Mouse (Mus musculus): ENCODE measurements around the gene Arsb. TPM values are rescaled to one million over a fixed set of nuclear protein-coding genes. Genes with fewer than 3 reads are reported as not detected.

Arsb gene
- polyA plus RNA-seq, 1 experiment: 9.2 TPM

DNA sequence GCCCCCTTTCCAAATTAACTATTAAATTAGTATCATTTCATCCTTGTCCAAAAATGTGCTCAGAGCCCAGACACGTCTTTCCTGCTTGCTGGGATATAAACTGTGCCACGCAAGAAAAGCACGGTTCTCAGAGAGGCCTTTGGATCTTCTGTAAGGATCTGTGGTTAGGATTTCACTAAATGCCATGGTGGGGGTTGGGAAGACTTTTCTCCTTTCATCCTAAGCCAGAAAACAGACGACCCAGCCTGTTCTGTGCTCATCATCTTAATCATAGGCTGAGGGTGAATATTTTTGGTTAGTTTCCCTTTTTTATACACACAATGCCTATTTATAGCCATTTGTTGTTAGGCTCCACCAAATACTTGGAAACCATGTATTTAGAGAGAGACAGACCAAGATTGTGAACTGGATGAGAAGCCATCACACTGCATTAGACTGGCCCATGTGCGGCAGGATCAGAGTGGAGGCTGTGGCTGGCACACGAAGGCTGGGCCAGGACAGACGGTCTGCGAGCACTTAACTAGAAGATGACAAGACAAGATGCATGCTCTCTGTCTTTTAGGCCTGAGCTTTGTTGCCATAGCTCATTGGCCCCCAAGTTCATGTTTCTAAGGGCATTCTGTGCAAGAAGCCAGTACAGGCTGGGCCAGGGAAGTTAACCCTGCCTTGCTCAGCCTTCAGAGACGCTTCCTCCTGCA lies 153.5 kb downstream of the Arsb start:
- no peak overlapping the region for H3K4me3 ChIP-seq (ENCODE audit: insufficient read depth, poor library complexity, severe bottlenecking)
- H3ac ChIP-seq (ENCODE audit: control insufficient read depth, insufficient read length, low read depth): no peak overlapping the region
- no peak for TF ChIP-seq CTCF (IDR thresholded peaks at IDR 0.05; ENCODE audit: control insufficient read depth, insufficient read depth, insufficient read length)
- no peaks in the 10 kb centered on the region for H3K79me3 ChIP-seq (ENCODE audit: low read depth)
- no peaks in the 10 kb centered on the region for H3K36me3 ChIP-seq (ENCODE audit: control insufficient read depth, insufficient read depth)
- H3K79me2 ChIP-seq (ENCODE audit: control insufficient read depth, insufficient read depth): no peaks in the 10 kb centered on the region
- no peaks in the 10 kb centered on the region for H3K27me3 ChIP-seq (ENCODE audit: control insufficient read depth, insufficient read depth, insufficient read length)

DNA sequence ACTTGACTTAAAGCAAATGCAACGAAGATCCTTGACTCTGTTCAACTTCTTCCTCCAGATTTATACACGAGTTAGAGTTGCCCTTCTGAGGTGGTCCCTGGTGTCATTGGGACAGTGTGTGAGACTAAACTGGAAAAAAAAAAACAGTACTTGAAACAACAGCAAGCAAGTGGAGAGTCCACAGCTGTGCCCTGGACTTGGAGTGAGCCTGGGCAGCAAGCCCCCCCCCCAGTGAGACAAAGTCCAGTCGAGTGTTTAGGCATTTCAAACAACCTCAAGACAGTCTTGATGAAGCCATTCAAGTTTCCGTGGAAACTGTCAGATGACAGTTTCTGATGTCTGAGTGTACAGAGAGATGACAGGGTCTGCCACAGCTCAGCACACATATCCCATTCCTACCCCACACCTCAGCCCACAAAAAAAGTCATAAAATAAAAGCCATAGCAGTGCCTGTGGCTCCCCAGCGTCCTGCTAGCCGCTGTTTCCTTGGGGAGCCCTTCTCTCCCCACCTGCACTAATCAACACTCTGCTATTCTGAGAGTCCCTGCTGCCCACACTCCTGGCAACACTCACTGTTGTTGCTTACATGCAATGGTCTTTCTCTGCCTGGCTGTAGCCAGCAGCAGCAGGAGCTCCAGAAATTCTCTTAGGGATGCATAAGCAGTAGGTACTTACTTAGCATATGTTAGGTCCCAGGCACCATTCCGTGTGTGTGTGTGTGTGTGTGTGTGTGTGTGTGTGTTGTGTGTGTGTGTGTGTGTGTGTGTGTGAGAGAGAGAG lies 159.3 kb downstream of the Arsb start:
- no peaks in the 10 kb centered on the region for H3K27me3 ChIP-seq (ENCODE audit: control insufficient read depth, insufficient read depth, insufficient read length)
- H3K36me3 ChIP-seq (ENCODE audit: control insufficient read depth, insufficient read depth): no peaks in the 10 kb centered on the region
- no peak overlapping the region for H3ac ChIP-seq (ENCODE audit: control insufficient read depth, insufficient read length, low read depth)
- H3K79me2 ChIP-seq (ENCODE audit: control insufficient read depth, insufficient read depth): no peaks in the 10 kb centered on the region
- TF ChIP-seq MYOG (IDR thresholded peaks at IDR 0.05; ENCODE audit: control insufficient read depth, extremely low read depth, insufficient read length) (no peak), USF1 (IDR thresholded peaks at IDR 0.05; ENCODE audit: low read depth) (no peak), CTCF (IDR thresholded peaks at IDR 0.05; ENCODE audit: control insufficient read depth, insufficient read depth, insufficient read length) (no peak), MYOD1 (IDR thresholded peaks at IDR 0.05; ENCODE audit: control insufficient read depth, insufficient read length, low read depth) (no peak), MAX (IDR thresholded peaks at IDR 0.05) (no peak), FOSL1 (IDR thresholded peaks at IDR 0.05; ENCODE audit: insufficient read depth, low read length, poor library complexity, severe bottlenecking) (no peak), CEBPB (IDR thresholded peaks at IDR 0.05; ENCODE audit: low read depth) (no peak)
- H3K79me3 ChIP-seq (ENCODE audit: low read depth): no peaks in the 10 kb centered on the region
- no peak overlapping the region for H3K4me3 ChIP-seq (ENCODE audit: insufficient read depth, poor library complexity, severe bottlenecking)

DNA sequence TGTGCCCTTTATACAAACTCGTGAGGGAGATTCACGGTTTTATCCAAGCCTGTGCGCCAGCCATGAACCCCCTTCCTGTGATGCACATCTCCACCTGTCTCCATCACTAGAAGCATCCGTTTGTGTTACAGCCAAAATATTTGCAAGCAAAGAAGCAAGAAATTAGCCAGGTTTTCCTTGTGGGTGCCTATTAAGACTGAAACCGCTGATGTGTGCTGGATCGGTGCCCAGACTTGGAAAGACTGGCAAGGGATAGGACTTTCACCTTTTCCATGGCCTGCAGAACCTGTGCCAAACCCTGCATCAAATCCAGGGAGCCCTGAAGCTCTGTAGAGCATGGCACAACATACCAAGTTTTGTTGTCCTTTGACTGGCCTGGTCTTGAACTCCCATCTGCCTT lies 165.0 kb downstream of the Arsb start:
- no peaks in the 10 kb centered on the region for H3K36me3 ChIP-seq (ENCODE audit: control insufficient read depth, insufficient read depth)
- no peaks in the 10 kb centered on the region for H3K27me3 ChIP-seq (ENCODE audit: control insufficient read depth, insufficient read depth, insufficient read length)
- no peak overlapping the region for H3K4me3 ChIP-seq (ENCODE audit: insufficient read depth, poor library complexity, severe bottlenecking)
- no peaks in the 10 kb centered on the region for H3K79me2 ChIP-seq (ENCODE audit: control insufficient read depth, insufficient read depth)
- no peak for TF ChIP-seq USF1 (IDR thresholded peaks at IDR 0.05; ENCODE audit: low read depth)
- TF ChIP-seq FOSL1 (IDR thresholded peaks at IDR 0.05; ENCODE audit: insufficient read depth, low read length, poor library complexity, severe bottlenecking): no peak
- TF ChIP-seq MYOD1 (IDR thresholded peaks at IDR 0.05; ENCODE audit: control insufficient read depth, insufficient read length, low read depth): no peak
- no peak for TF ChIP-seq CEBPB (IDR thresholded peaks at IDR 0.05; ENCODE audit: low read depth)
- no peak for TF ChIP-seq MYOG (IDR thresholded peaks at IDR 0.05; ENCODE audit: control insufficient read depth, extremely low read depth, insufficient read length)
- TF ChIP-seq CTCF (IDR thresholded peaks at IDR 0.05; ENCODE audit: control insufficient read depth, insufficient read depth, insufficient read length): no peak
- no peak for TF ChIP-seq MAX (IDR thresholded peaks at IDR 0.05)
- no peaks in the 10 kb centered on the region for H3K79me3 ChIP-seq (ENCODE audit: low read depth)
- H3ac ChIP-seq (ENCODE audit: control insufficient read depth, insufficient read length, low read depth): no peak overlapping the region

DNA sequence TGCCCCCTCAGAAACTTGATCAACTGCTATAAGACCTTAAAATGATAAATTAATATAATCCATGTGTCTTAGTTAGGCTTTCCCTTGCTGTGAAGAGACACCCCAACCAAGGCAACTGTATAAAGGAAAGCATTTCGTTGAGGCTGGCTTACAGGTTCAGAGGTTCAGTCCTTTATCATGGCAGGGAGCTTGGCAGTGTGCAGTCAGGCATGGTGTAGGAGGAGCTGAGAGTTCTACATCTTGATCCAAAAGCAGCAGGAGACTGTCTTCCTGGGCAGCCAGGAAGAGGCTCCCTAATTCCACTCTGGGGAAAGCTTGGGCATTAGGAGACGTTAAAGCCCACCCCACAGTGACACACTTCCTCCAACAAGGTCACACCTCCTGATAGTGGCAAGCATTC lies 166.7 kb downstream of the Arsb start:
- no peaks in the 10 kb centered on the region for H3K79me3 ChIP-seq (ENCODE audit: low read depth)
- no peaks in the 10 kb centered on the region for H3K36me3 ChIP-seq (ENCODE audit: control insufficient read depth, insufficient read depth)
- H3K27me3 ChIP-seq (ENCODE audit: control insufficient read depth, insufficient read depth, insufficient read length): no peaks in the 10 kb centered on the region
- TF ChIP-seq CEBPB (IDR thresholded peaks at IDR 0.05; ENCODE audit: low read depth): no peak
- no peak for TF ChIP-seq CTCF (IDR thresholded peaks at IDR 0.05; ENCODE audit: control insufficient read depth, insufficient read depth, insufficient read length)
- no peak for TF ChIP-seq MYOD1 (IDR thresholded peaks at IDR 0.05; ENCODE audit: control insufficient read depth, insufficient read length, low read depth)
- no peak for TF ChIP-seq USF1 (IDR thresholded peaks at IDR 0.05; ENCODE audit: low read depth)
- no peak for TF ChIP-seq FOSL1 (IDR thresholded peaks at IDR 0.05; ENCODE audit: insufficient read depth, low read length, poor library complexity, severe bottlenecking)
- no peak overlapping the region for H3K4me3 ChIP-seq (ENCODE audit: insufficient read depth, poor library complexity, severe bottlenecking)
- H3K79me2 ChIP-seq (ENCODE audit: control insufficient read depth, insufficient read depth): no peaks in the 10 kb centered on the region
- H3ac ChIP-seq (ENCODE audit: control insufficient read depth, insufficient read length, low read depth): no peak overlapping the region

DNA sequence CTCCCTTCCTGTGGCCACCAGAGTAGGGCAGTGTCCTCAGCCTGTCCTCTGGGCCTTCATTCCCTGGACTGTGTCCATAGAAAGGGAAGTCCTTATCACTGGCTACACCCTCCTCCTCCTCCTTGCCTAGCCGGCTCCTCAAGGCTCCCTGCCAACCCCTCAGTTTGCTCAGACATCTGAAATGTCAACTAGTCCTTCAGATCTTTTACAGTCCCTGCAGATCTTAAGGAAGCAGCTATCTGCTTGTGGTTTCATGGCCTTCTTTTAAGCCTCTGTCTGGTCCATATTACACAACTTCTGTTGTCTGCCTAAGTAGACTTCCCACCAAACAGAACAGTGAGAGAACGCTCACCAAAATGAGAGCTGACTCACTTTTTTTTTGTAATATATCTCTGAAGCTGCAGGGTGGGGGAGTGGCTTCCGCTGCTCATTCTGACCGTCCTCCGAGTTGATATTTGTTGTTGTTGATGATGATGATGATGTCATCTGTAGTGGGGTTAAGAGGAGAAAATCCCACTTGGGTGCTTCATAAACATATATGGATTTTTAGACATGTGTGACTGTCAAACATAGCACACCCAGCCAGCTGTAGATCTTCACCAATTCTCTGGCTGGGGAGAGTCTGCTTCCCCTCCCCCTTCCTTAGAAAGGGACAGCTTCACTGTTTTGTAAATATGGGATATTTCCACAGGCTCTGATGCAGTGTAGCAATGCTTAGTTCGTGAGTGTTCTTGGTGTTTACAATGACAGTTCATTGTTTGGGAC lies 168.1 kb downstream of the Arsb start:
- no peak overlapping the region for H3K4me3 ChIP-seq (ENCODE audit: insufficient read depth, poor library complexity, severe bottlenecking)
- no peaks in the 10 kb centered on the region for H3K79me2 ChIP-seq (ENCODE audit: control insufficient read depth, insufficient read depth)

More for the DNA sequence above, 168.1 kb downstream of the Arsb start:
- Histone ChIP-seq H3K36me3 (ENCODE audit: control insufficient read depth, insufficient read depth) (no peaks in the 10 kb centered on the region), H3K79me3 (ENCODE audit: low read depth) (no peaks in the 10 kb centered on the region), H3ac (ENCODE audit: control insufficient read depth, insufficient read length, low read depth) (no peak overlapping the region), H3K27me3 (ENCODE audit: control insufficient read depth, insufficient read depth, insufficient read length) (no peaks in the 10 kb centered on the region)
- TF ChIP-seq MAX (IDR thresholded peaks at IDR 0.05) (no peak), CEBPB (IDR thresholded peaks at IDR 0.05; ENCODE audit: low read depth) (peak; percentile 91)
